16 mouse cellular contexts compared by ENCODE assay signal in the genomic region with DNA sequence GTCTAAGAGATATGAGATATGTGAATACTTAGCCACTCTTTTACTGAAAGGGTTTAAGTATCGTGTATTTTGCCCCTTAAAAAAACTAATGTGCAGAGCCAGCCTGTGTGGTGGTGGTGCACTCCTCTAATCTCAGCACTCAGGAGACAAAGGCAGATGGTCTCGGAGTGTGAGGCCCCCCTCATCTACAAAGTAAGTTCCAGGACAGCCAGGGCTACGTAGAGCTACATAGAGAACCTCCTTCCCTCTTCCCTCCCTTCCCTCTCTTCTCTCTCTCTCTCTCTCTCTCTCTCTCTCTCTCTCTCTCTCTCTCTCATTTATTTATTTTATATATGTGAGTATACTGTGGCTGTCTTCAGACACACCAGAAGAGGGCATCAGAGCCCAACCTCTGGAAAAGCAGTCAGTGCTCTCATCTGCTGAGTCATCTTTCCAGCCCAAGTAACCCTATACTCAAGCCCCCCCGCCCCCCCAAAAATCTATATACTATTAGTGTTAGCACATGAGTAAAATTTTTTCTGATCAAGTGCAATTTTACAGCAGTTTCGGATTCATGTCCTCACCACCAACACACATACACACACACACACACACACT. TPM values are rescaled to one million over a fixed set of nuclear protein-coding genes. Genes with fewer than 3 reads are reported as not detected.
A peak's percentile ranks its signal among the peaks of the same experiment; 100 is the strongest.
DNase-seq lines count a peak whose midpoint lies in the region; ATAC-seq and TF ChIP-seq lines count a peak whose summit lies in the region.
"Had no signal": no experiment of that assay in that cellular context is flagged by ENCODE, and none has a peak within 500 bp of the region (broad histone marks: within the 10 kb centered on the region; RNA-seq: fewer than 3 reads in every experiment).

No protein-coding gene starts in this region.

- H3K27me3 ChIP-seq in kidney, embryonic 16.5 days (ENCODE audit: insufficient read depth, low read length) = no peaks in the 10 kb centered on the region
- no peaks in the 10 kb centered on the region for H3K27me3 ChIP-seq in kidney, adult 2 months (replicated peaks; ENCODE audit: control insufficient read depth, insufficient read depth, low read length)
- H3K27me3 ChIP-seq in ES-Bruce4 (ENCODE audit: control insufficient read depth, insufficient read depth, low read length, poor library complexity, severe bottlenecking) = no peaks in the 10 kb centered on the region
- H3K27me3 ChIP-seq in intestine, embryonic 16.5 days (replicated peaks; ENCODE audit: control insufficient read depth, insufficient read depth, low read length) = no peaks in the 10 kb centered on the region
- H3K27me3 ChIP-seq in hindbrain, embryonic 16.5 days (replicated peaks; ENCODE audit: control insufficient read depth, insufficient read depth, low read length) = no peaks in the 10 kb centered on the region
- H3K27me3 ChIP-seq: liver, embryonic 13.5 days had no signal

- TF ChIP-seq EP300 in ES-Bruce4 (IDR thresholded peaks at IDR 0.05; ENCODE audit: insufficient read depth, low read depth, low read length) = no peak

- H3K4me2 ChIP-seq in kidney, embryonic 16.5 days (replicated peaks; ENCODE audit: low read depth, low read length) = no peak overlapping the region
- no peak overlapping the region for H3K4me2 ChIP-seq in intestine, embryonic 16.5 days (ENCODE audit: low read depth, low read length)
- no peak overlapping the region for H3K4me2 ChIP-seq in hindbrain, embryonic 16.5 days (ENCODE audit: low read length)
- H3K4me2 ChIP-seq: heart, embryonic 11.5 days; liver, embryonic 13.5 days had no signal

- 68% methylated on average over 5 of the region's 5 CpGs for WGBS in kidney, embryonic 16.5 days
- 82% methylated on average over 5 of the region's 5 CpGs for WGBS in kidney, adult 2 months
- WGBS in intestine, embryonic 16.5 days = 57% methylated on average over 5 of the region's 5 CpGs
- 76% methylated on average over 5 of the region's 5 CpGs for WGBS in hindbrain, embryonic 16.5 days

- TF ChIP-seq CTCF in kidney, adult 2 months (conservative IDR thresholded peaks at IDR 0.05; ENCODE audit: insufficient read depth, insufficient read length, low read depth, low read length) = no peak; the same call in 1 of the 2 replicates
- no peak for TF ChIP-seq CTCF in ES-Bruce4 (IDR thresholded peaks at IDR 0.05; ENCODE audit: low read depth, low read length)

- no peak overlapping the region for H3K27ac ChIP-seq in kidney, embryonic 16.5 days (ENCODE audit: low read length)
- no peak overlapping the region for H3K27ac ChIP-seq in kidney, adult 2 months (ENCODE audit: insufficient read depth, low read depth, low read length)
- H3K27ac ChIP-seq in ES-Bruce4 (ENCODE audit: insufficient read depth, low read length) = peak overlapping the region; percentile 54
- no peak overlapping the region for H3K27ac ChIP-seq in intestine, embryonic 16.5 days (ENCODE audit: low read length)
- no peak overlapping the region for H3K27ac ChIP-seq in hindbrain, embryonic 16.5 days (ENCODE audit: low read depth, low read length)
- H3K27ac ChIP-seq: liver, embryonic 13.5 days had no signal

- H3K9ac ChIP-seq in kidney, embryonic 16.5 days (replicated peaks; ENCODE audit: low read length) = no peak overlapping the region
- no peak overlapping the region for H3K9ac ChIP-seq in ES-Bruce4 (ENCODE audit: low read depth, poor library complexity, severe bottlenecking)
- no peak overlapping the region for H3K9ac ChIP-seq in intestine, embryonic 16.5 days (ENCODE audit: low read depth, low read length)
- H3K9ac ChIP-seq in hindbrain, embryonic 16.5 days (ENCODE audit: low read depth, low read length) = no peak overlapping the region
- H3K9ac ChIP-seq: liver, embryonic 13.5 days had no signal

- no peak overlapping the region for H3K4me3 ChIP-seq in kidney, embryonic 16.5 days (ENCODE audit: low read length)
- H3K4me3 ChIP-seq in kidney, adult 2 months (ENCODE audit: insufficient read depth, low read depth, low read length) = no peak overlapping the region
- H3K4me3 ChIP-seq in ES-Bruce4 (ENCODE audit: low read depth, low read length) = no peak overlapping the region
- H3K4me3 ChIP-seq in intestine, embryonic 16.5 days (ENCODE audit: low read length) = no peak overlapping the region
- no peak overlapping the region for H3K4me3 ChIP-seq in hindbrain, embryonic 16.5 days (ENCODE audit: low read length)
- H3K4me3 ChIP-seq: liver, embryonic 13.5 days had no signal

- H3K4me1 ChIP-seq in kidney, embryonic 16.5 days (ENCODE audit: insufficient read depth, low read length) = no peaks in the 10 kb centered on the region
- H3K4me1 ChIP-seq in kidney, adult 2 months (ENCODE audit: control insufficient read depth, insufficient read depth, low read length) = no peaks in the 10 kb centered on the region
- H3K4me1 ChIP-seq in ES-Bruce4 (ENCODE audit: control insufficient read depth, insufficient read depth, low read length) = no peaks in the 10 kb centered on the region
- 0 out of 2 replicates have a peak, but pooled peaks cover 6% of the 10 kb centered on the region for H3K4me1 ChIP-seq in intestine, embryonic 16.5 days (ENCODE audit: control insufficient read depth, insufficient read depth, low read length)
- H3K4me1 ChIP-seq in hindbrain, embryonic 16.5 days (ENCODE audit: control insufficient read depth, insufficient read depth, low read depth, low read length) = no peaks in the 10 kb centered on the region
- H3K4me1 ChIP-seq: liver, embryonic 13.5 days had no signal

- no peaks in the 10 kb centered on the region for H3K9me3 ChIP-seq in kidney, embryonic 16.5 days (ENCODE audit: low read length)
- no peaks in the 10 kb centered on the region for H3K9me3 ChIP-seq in ES-Bruce4 (replicated peaks; ENCODE audit: control insufficient read depth, insufficient read depth, low read length, poor library complexity, severe bottlenecking)
- no peaks in the 10 kb centered on the region for H3K9me3 ChIP-seq in intestine, embryonic 16.5 days (ENCODE audit: control insufficient read depth, low read length)
- H3K9me3 ChIP-seq in hindbrain, embryonic 16.5 days (ENCODE audit: control insufficient read depth, low read length) = no peaks in the 10 kb centered on the region
- H3K9me3 ChIP-seq: liver, embryonic 13.5 days had no signal

- peaks cover 31% of the 10 kb centered on the region for H3K36me3 ChIP-seq in kidney, embryonic 16.5 days (ENCODE audit: insufficient read depth, low read length)
- peaks cover 7% of the 10 kb centered on the region for H3K36me3 ChIP-seq in kidney, adult 2 months (ENCODE audit: control insufficient read depth, insufficient read depth, low read length)
- peaks cover 7% of the 10 kb centered on the region for H3K36me3 ChIP-seq in ES-Bruce4 (ENCODE audit: control insufficient read depth, insufficient read depth, low read length, poor library complexity, severe bottlenecking)
- H3K36me3 ChIP-seq in intestine, embryonic 16.5 days (ENCODE audit: control insufficient read depth, insufficient read depth, low read length) = peaks cover 22% of the 10 kb centered on the region
- peaks cover 30% of the 10 kb centered on the region for H3K36me3 ChIP-seq in hindbrain, embryonic 16.5 days (ENCODE audit: control insufficient read depth, insufficient read depth, low read length)

- DNase-seq in kidney, adult 2 months = no peak
- DNase-seq in 3T3-L1 (ENCODE audit: low read depth, low spot score) = peak; percentile 64
- no peak for DNase-seq in heart, postnatal 4 days
- no peak for DNase-seq in right cerebral cortex, adult 18-20 months
- DNase-seq: adrenal gland, adult 8-10 months; cerebellum, adult 8-10 months; gastrocnemius, postnatal 25 days; kidney, adult 18-20 months; liver, embryonic 13.5 days; thymus, postnatal 25 days had no signal

- TF ChIP-seq POLR2A in kidney, adult 2 months (IDR thresholded peaks at IDR 0.05; ENCODE audit: low read depth, low read length) = no peak
- TF ChIP-seq POLR2A in ES-Bruce4 (IDR thresholded peaks at IDR 0.05; ENCODE audit: insufficient read depth, low read length) = no peak

- 0 out of 2 replicates have a peak, but pooled peaks have one; percentile 20 for ATAC-seq in kidney, embryonic 16.5 days (ENCODE audit: low FRiP score, low TSS enrichment)
- ATAC-seq in intestine, embryonic 16.5 days = peak; percentile 43; the same call in 1 of the 2 replicates
- ATAC-seq in hindbrain, embryonic 16.5 days = no peak
- ATAC-seq: midbrain, embryonic 16.5 days had no signal

RNA-seq across cellular contexts. Expression of a gene that starts 9.0 kb away (rescaled TPM):
- polyA plus RNA-seq in kidney, embryonic 16.5 days (2015; fragmentation: Nextera tagmentation; extraction: Ambion mirVana) = 23.9 and 27.1 TPM in 2 replicates
- 22.6 and 24.1 TPM in 2 replicates for polyA plus RNA-seq in kidney, adult 2 months (2012; rRNA removed)
- 22.0 and 22.3 TPM in 2 replicates for polyA plus RNA-seq in ES-Bruce4 (2011; ENCODE audit: insufficient read depth, insufficient read length, low read depth, missing spikeins)
- 13.9 and 16.3 TPM in 2 replicates for polyA plus RNA-seq in intestine, embryonic 16.5 days (2015; fragmentation: Nextera tagmentation; extraction: Ambion mirVana)
- polyA plus RNA-seq in hindbrain, embryonic 16.5 days (2015; fragmentation: Nextera tagmentation; extraction: Ambion mirVana) = 19.1 and 23.1 TPM in 2 replicates
- 10 to 100 TPM; 11.8 to 12.7 TPM for total RNA-seq in heart, postnatal 4 days (2021)

RNA-seq across cellular contexts. Expression of a gene that starts 11.6 kb away (rescaled TPM):
- polyA plus RNA-seq in kidney, embryonic 16.5 days (2015; fragmentation: Nextera tagmentation; extraction: Ambion mirVana) = 96.8 and 98.3 TPM in 2 replicates
- 81.3 and 92.5 TPM in 2 replicates for polyA plus RNA-seq in kidney, adult 2 months (2012; rRNA removed)
- polyA plus RNA-seq in ES-Bruce4 (2011; ENCODE audit: insufficient read depth, insufficient read length, low read depth, missing spikeins) = 50.4 and 56.3 TPM in 2 replicates
- 76.5 and 81.0 TPM in 2 replicates for polyA plus RNA-seq in intestine, embryonic 16.5 days (2015; fragmentation: Nextera tagmentation; extraction: Ambion mirVana)
- 67.0 and 68.4 TPM in 2 replicates for polyA plus RNA-seq in hindbrain, embryonic 16.5 days (2015; fragmentation: Nextera tagmentation; extraction: Ambion mirVana)
- 10 to 100 TPM; 44.4 to 50.0 TPM for total RNA-seq in heart, postnatal 4 days (2021)

RNA-seq across cellular contexts. Expression of a gene that starts 28.1 kb away (rescaled TPM):
- 457 and 467 TPM in 2 replicates for polyA plus RNA-seq in kidney, embryonic 16.5 days (2015; fragmentation: Nextera tagmentation; extraction: Ambion mirVana)
- 377 and 422 TPM in 2 replicates for polyA plus RNA-seq in kidney, adult 2 months (2012; rRNA removed)
- polyA plus RNA-seq in ES-Bruce4 (2011; ENCODE audit: insufficient read depth, insufficient read length, low read depth, missing spikeins) = 193 and 216 TPM in 2 replicates
- 459 and 477 TPM in 2 replicates for polyA plus RNA-seq in intestine, embryonic 16.5 days (2015; fragmentation: Nextera tagmentation; extraction: Ambion mirVana)
- polyA plus RNA-seq in hindbrain, embryonic 16.5 days (2015; fragmentation: Nextera tagmentation; extraction: Ambion mirVana) = 232 and 244 TPM in 2 replicates
- 100 to 1,000 TPM; 170 TPM for total RNA-seq in heart, postnatal 4 days (2021)

RNA-seq across cellular contexts. Expression of a gene that starts 33.8 kb away (rescaled TPM):
- 335 and 366 TPM in 2 replicates for polyA plus RNA-seq in kidney, embryonic 16.5 days (2015; fragmentation: Nextera tagmentation; extraction: Ambion mirVana)
- 55.6 and 63.8 TPM in 2 replicates for polyA plus RNA-seq in kidney, adult 2 months (2012; rRNA removed)
- 2.5 and 3.2 TPM in 2 replicates for polyA plus RNA-seq in ES-Bruce4 (2011; ENCODE audit: insufficient read depth, insufficient read length, low read depth, missing spikeins)
- 173 and 177 TPM in 2 replicates for polyA plus RNA-seq in intestine, embryonic 16.5 days (2015; fragmentation: Nextera tagmentation; extraction: Ambion mirVana)
- polyA plus RNA-seq in hindbrain, embryonic 16.5 days (2015; fragmentation: Nextera tagmentation; extraction: Ambion mirVana) = 16.3 and 24.6 TPM in 2 replicates
- 10 to 100 TPM; 83.4 to 93.2 TPM for total RNA-seq in heart, postnatal 4 days (2021)

RNA-seq across cellular contexts. Expression of a gene that starts 41.8 kb away (rescaled TPM):
- polyA plus RNA-seq in kidney, embryonic 16.5 days (2015; fragmentation: Nextera tagmentation; extraction: Ambion mirVana) = 38.8 and 41.4 TPM in 2 replicates
- polyA plus RNA-seq in kidney, adult 2 months (2012; rRNA removed) = 1,147 and 1,266 TPM in 2 replicates
- 12.9 and 14.0 TPM in 2 replicates for polyA plus RNA-seq in ES-Bruce4 (2011; ENCODE audit: insufficient read depth, insufficient read length, low read depth, missing spikeins)
- 26.9 and 32.5 TPM in 2 replicates for polyA plus RNA-seq in intestine, embryonic 16.5 days (2015; fragmentation: Nextera tagmentation; extraction: Ambion mirVana)
- polyA plus RNA-seq in hindbrain, embryonic 16.5 days (2015; fragmentation: Nextera tagmentation; extraction: Ambion mirVana) = 12.2 and 13.7 TPM in 2 replicates
- 1 to 10 TPM; 6.4 to 9.2 TPM for total RNA-seq in heart, postnatal 4 days (2021)
